Mouse (Mus musculus): ENCODE data around the gene Slc9a9. TPM values are rescaled to one million over a fixed set of nuclear protein-coding genes. Genes with fewer than 3 reads are reported as not detected.

The Slc9a9 gene
- polyA plus RNA-seq, 1 experiment, result 4.4 TPM

DNA sequence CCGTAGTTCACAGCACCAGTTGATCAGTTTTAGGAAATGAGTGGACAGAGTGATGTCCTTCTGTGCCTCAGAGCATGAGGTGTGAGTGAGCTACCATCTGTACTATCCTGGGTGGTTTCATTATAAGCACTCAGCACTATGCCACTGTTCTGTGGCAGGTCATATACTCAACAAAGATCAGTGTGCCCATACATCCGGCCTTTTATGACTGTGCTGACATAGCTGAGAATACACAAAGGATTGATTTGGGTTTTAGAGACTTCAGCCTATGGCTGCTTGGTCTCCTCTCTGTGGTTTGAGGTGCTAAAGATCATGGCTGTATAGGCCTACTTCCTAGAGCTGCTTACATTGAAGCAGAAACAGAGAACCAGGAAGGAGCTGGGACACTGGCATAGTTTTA lies 12.6 kb downstream of the Slc9a9 start:
- TF ChIP-seq MYOD1 (IDR thresholded peaks at IDR 0.05; ENCODE audit: control insufficient read depth, insufficient read length, low read depth) (no peak), MAX (IDR thresholded peaks at IDR 0.05) (no peak), MYOG (IDR thresholded peaks at IDR 0.05; ENCODE audit: control insufficient read depth, extremely low read depth, insufficient read length) (no peak), USF1 (IDR thresholded peaks at IDR 0.05; ENCODE audit: low read depth) (no peak), CTCF (IDR thresholded peaks at IDR 0.05; ENCODE audit: control insufficient read depth, insufficient read depth, insufficient read length) (no peak), CEBPB (IDR thresholded peaks at IDR 0.05; ENCODE audit: low read depth) (no peak), FOSL1 (IDR thresholded peaks at IDR 0.05; ENCODE audit: insufficient read depth, low read length, poor library complexity, severe bottlenecking) (no peak)
- Histone ChIP-seq H3ac (ENCODE audit: control insufficient read depth, insufficient read length, low read depth) (no peak overlapping the region), H3K79me3 (ENCODE audit: low read depth) (no peaks in the 10 kb centered on the region), H3K36me3 (ENCODE audit: control insufficient read depth, insufficient read depth) (no peaks in the 10 kb centered on the region), H3K79me2 (ENCODE audit: control insufficient read depth, insufficient read depth) (no peaks in the 10 kb centered on the region), H3K27me3 (ENCODE audit: control insufficient read depth, insufficient read depth, insufficient read length) (no peaks in the 10 kb centered on the region), H3K4me3 (ENCODE audit: insufficient read depth, poor library complexity, severe bottlenecking) (no peak overlapping the region)

DNA sequence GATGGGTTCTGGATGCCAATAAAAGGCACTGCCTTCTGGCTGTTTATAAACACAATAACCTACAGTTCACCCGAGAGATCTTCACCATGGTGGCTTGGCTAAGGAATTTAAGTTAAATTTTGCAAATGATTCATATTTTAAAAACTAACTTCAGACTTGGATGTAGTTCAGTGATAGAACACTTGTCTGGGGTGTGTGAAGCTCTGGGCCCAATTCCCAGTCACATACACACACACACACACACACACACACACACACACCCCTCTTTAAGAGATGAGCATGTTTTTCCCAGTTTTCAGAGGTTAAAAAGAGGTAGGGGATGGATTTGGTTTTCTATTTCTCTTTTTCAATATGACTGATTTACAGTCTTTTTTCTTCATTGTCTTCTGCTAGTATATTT lies 15.9 kb downstream of the Slc9a9 start:
- H3ac ChIP-seq (ENCODE audit: control insufficient read depth, insufficient read length, low read depth), result no peak overlapping the region
- H3K79me3 ChIP-seq (ENCODE audit: low read depth), result no peaks in the 10 kb centered on the region
- no peaks in the 10 kb centered on the region for H3K27me3 ChIP-seq (ENCODE audit: control insufficient read depth, insufficient read depth, insufficient read length)
- no peak for TF ChIP-seq CTCF (IDR thresholded peaks at IDR 0.05; ENCODE audit: control insufficient read depth, insufficient read depth, insufficient read length)
- TF ChIP-seq MYOD1 (IDR thresholded peaks at IDR 0.05; ENCODE audit: control insufficient read depth, insufficient read length, low read depth), result no peak
- TF ChIP-seq USF1 (IDR thresholded peaks at IDR 0.05; ENCODE audit: low read depth), result no peak
- TF ChIP-seq CEBPB (IDR thresholded peaks at IDR 0.05; ENCODE audit: low read depth), result no peak
- no peak for TF ChIP-seq MYOG (IDR thresholded peaks at IDR 0.05; ENCODE audit: control insufficient read depth, extremely low read depth, insufficient read length)
- no peaks in the 10 kb centered on the region for H3K36me3 ChIP-seq (ENCODE audit: control insufficient read depth, insufficient read depth)
- no peaks in the 10 kb centered on the region for H3K79me2 ChIP-seq (ENCODE audit: control insufficient read depth, insufficient read depth)
- no peak overlapping the region for H3K4me3 ChIP-seq (ENCODE audit: insufficient read depth, poor library complexity, severe bottlenecking)

DNA sequence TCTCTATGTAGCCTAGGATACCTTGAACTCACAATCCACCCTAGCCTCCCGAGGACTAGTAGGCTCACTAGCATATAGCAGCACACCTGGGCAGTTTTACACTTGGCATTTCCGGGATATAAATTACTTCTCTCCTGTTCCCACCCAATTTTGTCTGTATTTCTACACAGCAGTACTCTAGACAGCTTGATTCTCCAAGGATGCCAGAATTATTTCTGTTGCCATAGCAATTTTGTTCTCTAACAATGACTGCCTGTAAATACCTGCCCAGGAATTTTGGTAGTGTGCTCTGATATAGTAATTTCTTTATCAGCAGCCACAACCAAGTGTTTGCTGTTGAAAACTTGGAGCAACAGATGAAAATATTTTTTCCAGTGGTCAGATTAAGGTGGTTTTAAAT lies 16.7 kb downstream of the Slc9a9 start:
- TF ChIP-seq CEBPB (IDR thresholded peaks at IDR 0.05; ENCODE audit: low read depth), result no peak
- no peak for TF ChIP-seq CTCF (IDR thresholded peaks at IDR 0.05; ENCODE audit: control insufficient read depth, insufficient read depth, insufficient read length)
- no peak for TF ChIP-seq USF1 (IDR thresholded peaks at IDR 0.05; ENCODE audit: low read depth)
- TF ChIP-seq MAX (IDR thresholded peaks at IDR 0.05), result no peak
- no peak for TF ChIP-seq FOSL1 (IDR thresholded peaks at IDR 0.05; ENCODE audit: insufficient read depth, low read length, poor library complexity, severe bottlenecking)
- no peak for TF ChIP-seq MYOG (IDR thresholded peaks at IDR 0.05; ENCODE audit: control insufficient read depth, extremely low read depth, insufficient read length)
- TF ChIP-seq MYOD1 (IDR thresholded peaks at IDR 0.05; ENCODE audit: control insufficient read depth, insufficient read length, low read depth), result no peak
- Histone ChIP-seq H3K79me3 (ENCODE audit: low read depth) (no peaks in the 10 kb centered on the region), H3K27me3 (ENCODE audit: control insufficient read depth, insufficient read depth, insufficient read length) (no peaks in the 10 kb centered on the region), H3K4me3 (ENCODE audit: insufficient read depth, poor library complexity, severe bottlenecking) (no peak overlapping the region), H3K79me2 (ENCODE audit: control insufficient read depth, insufficient read depth) (no peaks in the 10 kb centered on the region), H3K36me3 (ENCODE audit: control insufficient read depth, insufficient read depth) (no peaks in the 10 kb centered on the region), H3ac (ENCODE audit: control insufficient read depth, insufficient read length, low read depth) (no peak overlapping the region)

DNA sequence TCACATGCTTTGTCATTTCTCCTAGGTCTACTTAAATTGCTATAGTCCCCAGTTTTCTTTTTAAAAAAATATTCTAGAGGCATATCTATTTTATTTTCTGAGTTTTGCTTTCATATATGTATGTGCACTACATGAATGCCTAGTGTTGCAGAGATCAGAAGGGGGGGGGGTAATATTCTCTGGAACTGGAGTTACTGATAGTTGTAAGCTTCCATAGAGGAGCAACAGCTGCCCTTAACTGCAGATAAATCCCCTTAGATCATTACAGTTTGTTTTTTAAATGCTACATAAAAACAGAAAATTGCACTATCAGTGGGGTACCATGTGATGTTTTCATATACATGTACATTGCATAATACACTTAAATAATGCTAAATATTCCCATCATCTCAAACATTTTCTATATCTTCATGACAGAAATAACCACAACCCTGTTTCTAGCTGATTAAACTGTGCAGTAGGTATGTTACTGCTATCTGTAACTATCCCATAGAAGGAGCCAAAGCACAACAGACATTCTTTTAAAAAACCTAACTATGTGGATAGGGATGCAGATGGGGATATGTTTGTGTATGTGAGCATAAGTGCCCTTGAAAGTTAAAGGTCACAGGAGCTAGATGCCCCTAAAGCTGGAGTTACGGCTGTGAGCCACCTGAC lies 17.6 kb downstream of the Slc9a9 start:
- Histone ChIP-seq H3ac (ENCODE audit: control insufficient read depth, insufficient read length, low read depth) (no peak overlapping the region), H3K79me2 (ENCODE audit: control insufficient read depth, insufficient read depth) (no peaks in the 10 kb centered on the region)
- TF ChIP-seq MYOG (IDR thresholded peaks at IDR 0.05; ENCODE audit: control insufficient read depth, extremely low read depth, insufficient read length), result no peak
- TF ChIP-seq FOSL1 (IDR thresholded peaks at IDR 0.05; ENCODE audit: insufficient read depth, low read length, poor library complexity, severe bottlenecking), result no peak
- TF ChIP-seq MYOD1 (IDR thresholded peaks at IDR 0.05; ENCODE audit: control insufficient read depth, insufficient read length, low read depth), result no peak

DNA sequence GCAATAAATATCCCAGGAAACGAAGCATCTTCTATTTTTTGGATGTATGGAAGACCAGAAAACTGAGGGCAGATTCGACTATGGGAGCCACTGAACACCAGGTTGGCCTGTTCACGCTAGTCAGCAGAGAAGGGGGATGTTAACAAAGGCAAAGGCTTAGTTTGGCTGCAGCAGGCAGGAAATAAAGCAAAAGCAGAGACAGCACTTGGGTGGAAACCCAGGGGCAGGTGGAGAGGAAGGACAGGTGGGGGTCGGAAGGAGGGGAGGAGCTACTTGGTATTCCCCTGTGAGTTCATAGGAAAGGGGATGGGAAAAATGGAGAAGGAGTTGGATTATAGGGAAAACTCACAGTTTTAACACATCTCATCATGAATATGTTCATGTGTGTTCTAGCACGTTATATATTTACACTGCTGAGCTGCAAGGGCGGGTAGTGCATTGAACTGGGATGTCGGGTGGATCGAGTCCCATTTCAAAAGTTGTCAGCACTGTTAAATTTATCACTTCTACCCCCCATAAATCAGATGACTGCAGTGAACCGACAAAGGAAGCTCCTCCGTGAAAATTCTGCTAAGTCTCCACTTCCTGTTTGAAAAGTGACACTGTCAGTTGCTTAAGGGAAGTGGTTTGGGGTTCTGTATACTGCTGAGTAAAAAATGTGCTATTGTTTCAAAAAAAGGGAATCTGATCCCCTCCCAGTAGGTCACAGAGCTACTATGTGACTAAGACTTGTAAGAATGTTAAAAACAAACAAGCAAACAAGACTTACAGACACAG lies 21.8 kb downstream of the Slc9a9 start:
- Histone ChIP-seq H3K79me2 (ENCODE audit: control insufficient read depth, insufficient read depth) (no peaks in the 10 kb centered on the region), H3ac (ENCODE audit: control insufficient read depth, insufficient read length, low read depth) (no peak overlapping the region), H3K79me3 (ENCODE audit: low read depth) (no peaks in the 10 kb centered on the region), H3K4me3 (ENCODE audit: insufficient read depth, poor library complexity, severe bottlenecking) (no peak overlapping the region), H3K36me3 (ENCODE audit: control insufficient read depth, insufficient read depth) (no peaks in the 10 kb centered on the region), H3K27me3 (ENCODE audit: control insufficient read depth, insufficient read depth, insufficient read length) (no peaks in the 10 kb centered on the region)
- TF ChIP-seq USF1 (IDR thresholded peaks at IDR 0.05; ENCODE audit: low read depth), result no peak
- no peak for TF ChIP-seq CTCF (IDR thresholded peaks at IDR 0.05; ENCODE audit: control insufficient read depth, insufficient read depth, insufficient read length)
- TF ChIP-seq MAX (IDR thresholded peaks at IDR 0.05), result peak; percentile 49
- no peak for TF ChIP-seq MYOG (IDR thresholded peaks at IDR 0.05; ENCODE audit: control insufficient read depth, extremely low read depth, insufficient read length)
- TF ChIP-seq MYOD1 (IDR thresholded peaks at IDR 0.05; ENCODE audit: control insufficient read depth, insufficient read length, low read depth), result no peak
- TF ChIP-seq FOSL1 (IDR thresholded peaks at IDR 0.05; ENCODE audit: insufficient read depth, low read length, poor library complexity, severe bottlenecking), result peak; percentile 28
- peak; percentile 66 for TF ChIP-seq CEBPB (IDR thresholded peaks at IDR 0.05; ENCODE audit: low read depth)

More for the DNA sequence above, 17.6 kb downstream of the Slc9a9 start:
- H3K27me3 ChIP-seq (ENCODE audit: control insufficient read depth, insufficient read depth, insufficient read length), result no peaks in the 10 kb centered on the region
- no peak overlapping the region for H3K4me3 ChIP-seq (ENCODE audit: insufficient read depth, poor library complexity, severe bottlenecking)
- no peaks in the 10 kb centered on the region for H3K36me3 ChIP-seq (ENCODE audit: control insufficient read depth, insufficient read depth)
- H3K79me3 ChIP-seq (ENCODE audit: low read depth), result no peaks in the 10 kb centered on the region

Data from C2C12 (cell line).